Mouse (Mus musculus) small intestine, adult 2 months (tissue): Measurements from ENCODE around the gene Ttc30a1. TPM values are rescaled to one million over a fixed set of nuclear protein-coding genes. Genes with fewer than 3 reads are reported as not detected.

Experiments used
- H3K27ac ChIP-seq: fragments of 200-500 bp; 2 replicates; pipeline ENCODE4 v1.5.1; 2012; ENCODE audit warnings: low read depth, low read length, control low read depth, inconsistent platforms; ENCODE audit not compliant: insufficient read depth
- H3K27me3 ChIP-seq: fragments of 200-500 bp; 2 replicates; pipeline ENCODE4 v1.6.1; 2012; ENCODE audit warnings: mild to moderate bottlenecking, moderate library complexity, low read length, inconsistent platforms; ENCODE audit not compliant: control insufficient read depth, insufficient read depth
- H3K36me3 ChIP-seq: fragments of 200-500 bp; 2 replicates; pipeline ENCODE4 v1.6.1; 2012; ENCODE audit warnings: mild to moderate bottlenecking, low read length, control low read depth, inconsistent platforms; ENCODE audit not compliant: control insufficient read depth, insufficient read depth
- H3K4me1 ChIP-seq: fragments of 200-500 bp; 2 replicates; pipeline ENCODE4 v1.6.1; 2012; ENCODE audit warnings: low read length, inconsistent platforms, mixed read lengths; ENCODE audit not compliant: control insufficient read depth, insufficient read depth, insufficient read length
- H3K4me3 ChIP-seq: fragments of 200-500 bp; 2 replicates; pipeline ENCODE4 v1.5.1; 2012; ENCODE audit warnings: low read depth, mild to moderate bottlenecking, control low read depth, inconsistent platforms, low read length, moderate library complexity
- CTCF ChIP-seq: fragments of 200-500 bp; IDR thresholded peaks from 2 replicates; pipeline ENCODE4 v1.5.1; 2012; ENCODE audit warnings: low read depth, mild to moderate bottlenecking, control low read depth, inconsistent platforms, low read length, moderate library complexity, mixed read lengths; ENCODE audit not compliant: insufficient replicate concordance, insufficient read length; ENCODE audit errors: extremely low read depth
- POLR2A ChIP-seq: fragments of 200-500 bp; IDR thresholded peaks from 2 replicates; pipeline ENCODE4 v1.6.1; 2012; ENCODE audit warnings: low read depth, mild to moderate bottlenecking, control low read depth, inconsistent platforms, low read length, moderate library complexity
- WGBS: fragments of 180-500 bp; shearing (Covaris S2); methylation state at CpG from one replicate; pipeline ENCODE4 v1.1.7; 2018; 5-methylcytosine and 5-hydroxymethylcytosine counted together
- polyA plus RNA-seq: library from polyadenylated mRNA; depleted of rRNA; stranded (reverse); fragments of >200 nt; gene quantifications from 2 replicates; pipeline ENCODE4 v1.2.3, GENCODE M21; 2012

Ttc30a1 gene
- polyA plus RNA-seq, 1 experiment: 1.1 TPM

DNA sequence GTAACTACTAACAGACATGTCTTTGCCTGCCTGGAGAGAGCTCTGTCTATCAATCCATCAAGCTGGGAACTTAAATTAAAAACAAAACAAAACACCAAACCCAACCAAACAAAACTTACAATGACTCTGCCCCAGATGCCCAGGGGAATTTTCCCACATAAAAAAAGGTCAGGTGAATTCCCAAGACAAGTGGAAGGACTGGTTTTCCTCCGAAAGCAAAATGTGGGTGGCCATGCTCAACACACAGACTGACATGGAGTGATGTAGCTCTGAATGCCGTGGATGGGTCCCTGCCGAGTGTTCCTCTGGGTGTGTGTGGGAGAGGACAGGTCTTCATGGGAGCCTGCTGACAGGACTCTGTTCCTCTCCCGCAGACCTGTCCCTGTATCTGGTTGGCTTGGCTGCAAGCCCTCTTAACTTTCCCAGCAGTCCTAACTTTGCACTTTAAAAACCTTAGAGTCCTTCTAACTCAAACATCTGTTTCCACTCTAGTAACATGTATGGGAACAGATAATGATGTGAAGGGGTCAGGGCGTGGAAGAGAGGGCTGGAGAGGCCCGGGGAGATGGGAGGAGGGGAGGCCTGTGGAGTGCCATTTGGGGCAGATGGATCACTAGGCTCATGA is 9.9 kb upstream of the Ttc30a1 start:
- TF ChIP-seq POLR2A (no peak), CTCF (no peak)
- no peaks in the 10 kb centered on the region for H3K36me3 ChIP-seq
- peaks cover 3% of the 10 kb centered on the region for H3K4me1 ChIP-seq
- H3K27ac ChIP-seq: no peak overlapping the region
- WGBS: 64% methylated on average over 6 of the region's 6 CpGs
- H3K27me3 ChIP-seq: no peaks in the 10 kb centered on the region
- no peak overlapping the region for H3K4me3 ChIP-seq

DNA sequence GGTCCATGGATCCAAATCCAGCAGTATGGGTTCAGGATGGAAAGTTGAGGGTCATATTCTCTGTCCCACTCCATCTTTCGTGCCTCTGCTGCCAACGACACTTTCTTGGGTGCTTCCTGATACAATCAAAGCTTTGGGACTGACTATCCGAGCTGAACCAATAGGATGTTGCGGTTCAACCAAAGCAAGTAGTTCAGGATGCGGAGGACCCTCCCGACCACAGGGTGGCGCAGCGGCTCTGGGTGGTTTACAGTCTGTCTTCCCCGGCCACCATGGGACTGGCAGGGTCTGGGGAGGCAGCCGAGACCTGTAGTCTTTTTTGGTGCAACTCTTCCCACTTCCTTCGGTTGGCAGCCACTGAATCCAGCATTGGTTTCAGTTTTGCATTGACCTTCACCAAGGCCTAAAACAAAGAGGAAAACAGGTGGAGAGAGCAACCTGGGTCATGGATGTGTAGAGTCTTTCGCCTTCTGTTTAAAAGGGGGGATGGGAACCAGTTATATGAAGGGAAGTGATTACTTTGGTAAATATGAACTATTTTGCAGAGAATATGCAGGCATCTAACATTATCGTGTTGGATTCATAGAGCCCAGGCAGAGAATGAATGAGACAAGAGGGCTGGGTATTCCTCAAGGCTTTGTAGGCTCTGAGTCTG is 9.2 kb upstream of the Ttc30a1 start:
- WGBS: 52% methylated on average over 13 of the region's 13 CpGs
- peak; percentile 59 for TF ChIP-seq CTCF
- no peak for TF ChIP-seq POLR2A
- Histone ChIP-seq H3K27me3 (no peaks in the 10 kb centered on the region), H3K27ac (no peak overlapping the region), H3K4me3 (no peak overlapping the region), H3K36me3 (no peaks in the 10 kb centered on the region), H3K4me1 (peaks cover 3% of the 10 kb centered on the region)

GRCm38 (mm10) chr2:75989694-75990093 is 7.9 kb upstream of the Ttc30a1 start:
- WGBS: 91% methylated on average over 4 of the region's 4 CpGs
- no peak for TF ChIP-seq POLR2A
- no peak for TF ChIP-seq CTCF
- H3K4me3 ChIP-seq: no peak overlapping the region

GRCm38 (mm10) chr2:75988779-75989363 is 7.1 kb upstream of the Ttc30a1 start:
- H3K27ac ChIP-seq: no peak overlapping the region
- peaks cover 3% of the 10 kb centered on the region for H3K4me1 ChIP-seq
- no peak overlapping the region for H3K4me3 ChIP-seq
- no peaks in the 10 kb centered on the region for H3K36me3 ChIP-seq
- H3K27me3 ChIP-seq: no peaks in the 10 kb centered on the region
- 35% methylated on average over 7 of the region's 7 CpGs for WGBS
- TF ChIP-seq CTCF (no peak), POLR2A (no peak)

More at GRCm38 (mm10) chr2:75989694-75990093, 7.9 kb upstream of the Ttc30a1 start:
- H3K27me3 ChIP-seq: no peaks in the 10 kb centered on the region
- peaks cover 3% of the 10 kb centered on the region for H3K4me1 ChIP-seq
- H3K27ac ChIP-seq: no peak overlapping the region
- no peaks in the 10 kb centered on the region for H3K36me3 ChIP-seq

GRCm38 (mm10) chr2:75988378-75988777 is 6.6 kb upstream of the Ttc30a1 start:
- Histone ChIP-seq H3K27ac (no peak overlapping the region), H3K36me3 (no peaks in the 10 kb centered on the region), H3K4me1 (peaks cover 3% of the 10 kb centered on the region), H3K27me3 (no peaks in the 10 kb centered on the region), H3K4me3 (no peak overlapping the region)
- TF ChIP-seq POLR2A (no peak), CTCF (no peak)
- WGBS: 56% methylated on average over 4 of the region's 4 CpGs

DNA sequence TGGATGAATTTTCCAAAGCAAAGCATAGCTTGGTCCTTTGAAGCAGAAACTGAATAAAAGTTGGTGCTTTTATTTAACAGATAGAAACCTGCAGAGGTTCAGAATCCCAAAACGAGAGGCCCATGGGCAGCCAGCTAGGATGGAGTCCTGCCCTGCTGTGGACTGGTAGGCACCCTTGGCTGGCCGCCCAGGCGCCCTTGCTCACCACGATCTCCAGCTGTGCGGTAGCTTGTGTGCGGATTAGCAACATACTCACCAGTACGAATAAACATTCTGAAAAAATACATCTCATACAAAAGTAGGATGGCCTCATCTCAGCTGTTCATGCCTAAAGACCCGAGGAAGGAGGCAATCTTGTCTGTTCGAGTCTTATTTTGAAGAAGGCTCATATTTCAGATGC is 6.0 kb upstream of the Ttc30a1 start:
- no peak for TF ChIP-seq CTCF
- no peak for TF ChIP-seq POLR2A
- Histone ChIP-seq H3K27me3 (no peaks in the 10 kb centered on the region), H3K27ac (no peak overlapping the region), H3K4me1 (peaks cover 3% of the 10 kb centered on the region), H3K4me3 (no peak overlapping the region), H3K36me3 (no peaks in the 10 kb centered on the region)
- 78% methylated on average over 9 of the region's 9 CpGs for WGBS

DNA sequence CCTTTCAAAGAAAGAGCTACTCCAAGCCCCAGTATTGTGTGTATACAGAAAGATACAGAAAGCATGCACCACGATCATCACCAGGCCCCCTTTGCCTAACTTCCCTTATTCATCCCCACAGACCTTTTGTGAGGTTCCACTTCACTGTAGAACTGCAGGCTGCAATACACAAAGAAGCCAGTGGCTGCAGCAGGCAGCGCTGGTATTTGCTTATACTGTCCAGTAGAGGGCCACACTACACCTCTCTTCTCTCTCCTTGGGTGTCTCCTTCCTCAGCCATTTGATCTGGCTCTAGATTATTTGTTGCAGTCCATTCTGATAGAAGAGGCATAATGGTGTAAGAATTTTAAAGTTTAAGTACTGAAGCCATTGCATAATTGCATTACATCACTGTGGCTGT is 3.4 kb upstream of the Ttc30a1 start:
- no peaks in the 10 kb centered on the region for H3K4me1 ChIP-seq
- no peak overlapping the region for H3K27ac ChIP-seq
- WGBS: 1% methylated on average over 2 of the region's 2 CpGs
- TF ChIP-seq POLR2A: no peak
- TF ChIP-seq CTCF: peak; percentile 96; the same call in 1 of the 2 replicates
- H3K4me3 ChIP-seq: no peak overlapping the region
- H3K36me3 ChIP-seq: no peaks in the 10 kb centered on the region
- H3K27me3 ChIP-seq: no peaks in the 10 kb centered on the region
